Mouse (Mus musculus) thymus, postnatal 36 days (tissue): ENCODE data around the gene Suclg1.

ENCODE experiments used
- DNase-seq, 2 experiments: peaks; one replicate each; pipeline ENCODE4 v3.0.0; 2022; ENCODE audit warnings: mixed read lengths in 2 of 2

Gene Suclg1

GRCm38 (mm10) chr6:73251336-73251735, 3.2 kb downstream of the Suclg1 start:
- no peak for DNase-seq

GRCm38 (mm10) chr6:73252396-73252795, 4.2 kb downstream of the Suclg1 start:
- no peak for DNase-seq

DNA sequence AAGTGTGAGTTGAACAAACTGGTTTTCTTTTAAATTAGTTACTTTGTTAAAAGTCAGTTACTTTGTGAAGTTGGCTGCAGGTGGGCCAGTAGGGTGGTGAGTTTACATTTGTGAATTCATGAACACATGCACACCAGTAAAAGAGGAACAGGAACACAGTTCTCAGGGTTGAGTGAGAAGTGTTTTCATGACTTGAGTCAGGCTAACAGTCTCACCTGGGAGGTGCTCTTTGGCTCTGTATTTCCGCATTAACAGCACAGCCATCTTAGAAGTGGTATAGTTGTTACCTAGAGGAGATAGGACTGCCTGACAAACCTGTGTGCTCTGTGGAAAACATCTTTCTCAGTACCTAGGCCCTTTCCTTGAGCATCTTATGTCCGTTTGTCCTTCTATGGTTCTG, 4.8 kb downstream of the Suclg1 start:
- DNase-seq: no peak

GRCm38 (mm10) chr6:73253584-73253983, 5.4 kb downstream of the Suclg1 start:
- no peak for DNase-seq

DNA sequence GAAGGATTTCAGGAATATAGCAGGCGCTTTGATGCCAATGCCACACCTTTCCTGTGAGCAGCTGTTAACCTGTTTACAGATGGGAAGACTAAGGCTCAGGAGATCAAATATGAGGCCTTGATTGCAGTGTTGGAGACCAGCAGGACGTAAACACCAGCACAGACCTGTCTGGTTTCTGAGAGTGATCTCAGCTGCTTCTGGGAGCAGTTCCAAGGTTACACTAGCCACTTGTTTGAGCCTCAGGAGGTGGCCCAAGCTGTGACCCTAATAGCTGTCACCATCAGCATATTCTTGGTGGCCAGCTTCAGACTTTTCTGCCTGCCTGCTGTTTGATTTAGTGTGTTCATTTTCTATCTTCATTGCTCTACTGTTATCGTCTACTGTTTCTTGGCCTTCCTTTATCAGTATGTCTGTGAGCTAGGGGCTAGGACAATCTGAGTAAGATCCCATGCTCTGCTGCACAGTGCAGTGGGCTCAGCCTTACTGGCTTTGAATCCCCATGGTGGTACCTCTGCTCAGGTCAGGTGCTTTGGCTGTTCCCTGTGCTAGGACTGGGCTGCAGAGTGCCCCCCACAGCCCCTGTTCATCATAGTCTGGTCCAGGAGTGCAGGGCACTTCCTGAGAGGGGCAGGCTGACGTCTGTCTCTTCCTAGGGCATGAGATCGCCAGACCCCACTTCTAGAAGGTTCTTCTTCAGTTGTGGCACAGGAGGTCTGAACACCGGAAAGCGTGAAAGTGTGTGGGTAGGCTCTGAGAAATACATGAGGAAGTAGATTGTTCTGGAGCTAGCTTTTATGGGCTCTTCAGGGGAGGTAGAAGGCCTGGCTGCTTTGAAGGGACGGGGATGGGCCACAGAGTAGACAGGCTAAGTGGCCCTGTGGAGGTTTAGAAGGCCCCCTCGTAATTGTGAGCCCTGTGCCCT, 6.4 kb downstream of the Suclg1 start:
- DNase-seq: peak in 1 of 2 experiments; percentile 20

- no peak for DNase-seq
Observed at GRCm38 (mm10) chr6:73257068-73257467, 8.9 kb downstream of the Suclg1 start.

- DNase-seq: no peak
Observed at GRCm38 (mm10) chr6:73260110-73260509, 11.9 kb downstream of the Suclg1 start.

DNA sequence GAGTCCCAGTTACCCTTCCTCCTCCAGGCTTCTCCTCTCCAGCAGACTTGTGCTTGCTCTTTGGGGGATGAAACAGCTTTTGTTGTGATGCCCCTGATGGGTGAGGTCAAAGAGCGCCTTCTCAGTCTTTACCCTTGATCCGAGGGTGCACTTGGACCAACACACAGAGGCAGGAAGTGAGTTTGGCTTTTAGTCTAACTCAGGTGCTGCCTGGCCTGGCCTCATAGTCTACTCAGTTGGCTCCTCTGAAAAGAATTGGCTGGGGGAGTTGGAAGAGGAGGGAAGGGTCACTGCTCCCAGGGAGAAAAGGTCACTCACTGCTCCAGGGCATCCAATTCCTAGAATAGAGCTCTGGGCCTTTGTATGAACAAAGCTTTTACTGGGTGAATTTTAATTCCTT, 16.6 kb downstream of the Suclg1 start:
- no peak for DNase-seq

- no peak for DNase-seq
Observed at GRCm38 (mm10) chr6:73267738-73268311, 19.6 kb downstream of the Suclg1 start.

- no peak for DNase-seq
Observed at GRCm38 (mm10) chr6:73269374-73269773, 21.2 kb downstream of the Suclg1 start.

GRCm38 (mm10) chr6:73271546-73272091, 23.4 kb downstream of the Suclg1 start:
- no peak for DNase-seq

DNA sequence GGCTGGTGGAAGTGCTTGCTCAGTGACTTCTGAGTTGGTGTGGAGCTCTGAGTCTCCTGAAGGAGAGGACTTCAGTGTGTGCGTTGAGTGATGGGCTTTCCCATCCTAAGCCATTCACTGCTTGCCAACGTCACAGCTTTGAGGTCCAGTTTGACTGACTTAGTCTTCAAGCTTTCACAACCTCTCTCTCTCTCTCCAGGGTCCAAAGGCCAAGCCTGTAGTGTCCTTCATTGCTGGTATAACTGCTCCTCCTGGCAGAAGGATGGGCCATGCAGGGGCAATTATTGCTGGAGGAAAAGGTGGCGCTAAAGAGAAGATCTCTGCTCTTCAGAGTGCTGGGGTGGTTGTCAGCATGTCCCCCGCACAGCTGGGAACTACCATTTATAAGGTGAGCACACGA, 26.8 kb downstream of the Suclg1 start:
- no peak for DNase-seq

GRCm38 (mm10) chr6:73279681-73280080, 31.5 kb downstream of the Suclg1 start:
- DNase-seq: peak in 1 of 2 experiments; percentile 14

GRCm38 (mm10) chr6:73280546-73281115, 32.4 kb downstream of the Suclg1 start:
- DNase-seq: no peak

- DNase-seq: no peak
Observed at GRCm38 (mm10) chr6:73286326-73286725, 38.1 kb downstream of the Suclg1 start.

DNA sequence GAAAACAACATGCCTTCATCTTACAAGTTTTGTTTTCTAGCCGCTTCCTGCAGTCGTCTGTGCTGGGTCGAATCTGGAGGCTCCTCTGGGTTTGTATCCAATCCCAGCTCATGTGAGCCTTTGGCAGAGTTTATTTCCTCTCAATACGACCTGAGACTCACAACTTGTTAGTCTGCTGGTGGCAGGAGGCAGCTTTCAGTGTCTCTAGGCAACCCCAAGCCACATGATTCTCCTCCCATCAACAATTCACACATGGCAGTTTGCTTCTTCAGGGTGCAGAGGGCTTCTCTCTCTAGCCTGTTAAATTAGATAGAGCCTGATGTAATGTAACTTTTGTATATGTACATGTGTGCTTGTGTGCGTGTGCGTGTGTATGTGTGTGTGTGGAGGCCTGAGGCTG, 58.7 kb downstream of the Suclg1 start:
- no peak for DNase-seq

- no peak for DNase-seq
Observed at GRCm38 (mm10) chr6:73308685-73309520, 60.7 kb downstream of the Suclg1 start.

DNA sequence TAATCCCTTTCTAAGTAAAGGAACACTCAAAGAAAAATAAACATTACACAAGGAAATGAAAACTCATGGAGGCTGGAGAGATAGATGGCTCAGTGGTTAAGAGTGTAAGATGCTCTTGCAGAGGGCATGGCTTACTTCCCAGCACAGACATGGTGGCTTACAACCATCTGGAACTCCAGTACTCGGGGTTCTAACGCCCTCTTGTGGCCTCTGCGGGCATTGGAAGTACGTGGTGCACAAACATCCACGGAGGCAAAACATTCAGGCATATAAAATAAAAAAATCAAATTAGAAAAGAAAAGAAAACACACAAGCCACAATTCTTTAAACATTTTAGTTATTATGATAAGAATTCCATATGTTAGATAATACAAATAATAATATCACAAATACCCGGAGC, 63.2 kb downstream of the Suclg1 start:
- DNase-seq: no peak

DNA sequence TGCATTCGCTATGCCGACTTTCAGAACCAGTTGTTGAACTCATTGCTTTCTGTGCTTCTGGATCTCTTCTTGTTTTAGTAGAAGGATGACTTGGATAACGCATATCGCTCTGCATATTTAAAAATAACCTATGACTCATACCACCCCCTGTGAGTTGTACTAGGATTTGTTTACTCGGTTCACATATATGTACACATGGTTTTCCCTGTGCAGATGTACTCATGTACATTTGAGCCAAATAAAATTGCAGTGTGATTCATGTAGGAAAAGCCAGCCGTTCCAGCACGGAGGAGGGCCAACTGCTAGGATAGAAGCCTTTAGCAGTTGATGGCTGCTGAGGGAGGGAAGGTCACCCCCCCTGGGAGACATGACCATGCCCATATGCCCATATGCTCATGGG, 63.6 kb downstream of the Suclg1 start:
- DNase-seq: no peak

DNA sequence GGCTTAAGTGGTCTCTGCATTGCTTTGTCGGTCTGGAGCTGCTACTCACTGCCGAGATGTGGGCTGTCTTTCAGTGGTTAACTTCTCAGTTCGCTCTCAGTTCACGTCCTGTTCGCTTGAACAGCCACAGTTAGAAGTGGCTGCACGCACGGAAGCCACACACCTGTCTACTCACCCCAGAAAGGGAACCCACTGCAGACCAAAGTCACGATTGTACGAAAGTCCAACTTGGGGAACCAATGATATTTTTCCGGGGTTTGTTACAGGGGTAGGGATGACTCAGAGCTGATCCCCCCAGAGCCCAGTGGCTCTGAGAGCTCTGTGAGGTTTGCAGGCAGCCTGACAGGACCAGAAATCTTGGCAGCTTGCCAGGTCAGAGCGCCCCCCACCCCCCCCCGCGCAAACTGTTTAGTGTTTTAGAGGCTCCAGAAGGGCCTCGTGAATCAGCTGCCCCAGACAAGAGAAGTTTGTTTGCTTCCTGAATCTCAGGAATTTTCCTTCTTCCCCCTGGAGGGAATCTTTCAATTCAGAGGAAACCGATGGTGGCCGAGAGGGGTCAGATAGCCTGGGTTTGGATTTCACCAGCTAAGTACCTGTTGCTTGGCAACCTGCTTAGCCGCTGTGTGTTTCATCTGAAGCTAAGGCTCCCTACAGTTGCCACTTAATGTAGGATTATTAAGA, 66.9 kb downstream of the Suclg1 start:
- DNase-seq: peak; percentile 9 to 10

- no peak for DNase-seq
Observed at GRCm38 (mm10) chr6:73322306-73322705, 74.1 kb downstream of the Suclg1 start.
